Mouse (Mus musculus): ENCODE measurements around the gene Rnft1. TPM values are rescaled to one million over a fixed set of nuclear protein-coding genes. Genes with fewer than 3 reads are reported as not detected.

Gene Rnft1
- 2.4 and 9.4 TPM in 2 replicates for polyA plus RNA-seq (2012; rRNA removed; ENCODE audit: low replicate concordance)

DNA sequence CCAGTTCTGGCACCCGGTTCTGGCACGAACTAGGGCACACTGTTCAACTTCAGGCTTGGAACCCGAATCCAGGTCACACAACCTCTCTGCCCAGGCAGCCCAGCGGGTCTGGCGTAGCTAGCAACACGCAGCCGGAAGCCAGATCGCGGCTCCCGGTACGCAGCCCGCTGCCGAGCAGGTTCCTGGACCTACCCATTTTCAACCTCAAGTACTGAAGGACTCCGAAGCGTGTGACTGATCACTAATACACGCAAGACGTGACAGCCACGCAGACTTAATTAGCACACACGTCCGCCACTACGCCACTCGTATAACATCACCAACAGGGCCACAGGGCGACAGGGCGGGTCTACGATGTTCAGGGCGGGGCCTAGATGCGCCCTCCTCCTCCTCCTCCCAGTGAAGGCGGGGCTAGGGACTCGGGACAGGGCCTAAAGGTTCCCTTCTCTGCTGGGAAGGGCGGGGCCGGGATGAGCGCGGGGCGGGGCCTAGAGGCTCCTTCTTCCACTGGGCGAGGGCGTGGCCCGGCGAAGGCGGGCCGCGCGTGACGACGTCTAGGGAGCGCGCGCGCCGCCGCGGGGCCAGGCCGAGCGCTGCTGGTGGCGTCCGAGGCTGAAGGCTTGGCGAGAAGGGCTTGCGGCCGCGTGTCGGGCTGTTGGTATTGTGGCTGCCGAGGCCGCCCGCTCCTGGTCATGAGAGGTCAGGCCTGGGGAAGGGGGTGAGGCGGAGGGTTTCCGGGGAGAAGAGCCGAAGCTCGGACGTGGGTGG is at the start of gene Rnft1:
Rnft1 (plus strand) TSS at position 557 of the 768 bp plus-strand sequence.

DNA sequence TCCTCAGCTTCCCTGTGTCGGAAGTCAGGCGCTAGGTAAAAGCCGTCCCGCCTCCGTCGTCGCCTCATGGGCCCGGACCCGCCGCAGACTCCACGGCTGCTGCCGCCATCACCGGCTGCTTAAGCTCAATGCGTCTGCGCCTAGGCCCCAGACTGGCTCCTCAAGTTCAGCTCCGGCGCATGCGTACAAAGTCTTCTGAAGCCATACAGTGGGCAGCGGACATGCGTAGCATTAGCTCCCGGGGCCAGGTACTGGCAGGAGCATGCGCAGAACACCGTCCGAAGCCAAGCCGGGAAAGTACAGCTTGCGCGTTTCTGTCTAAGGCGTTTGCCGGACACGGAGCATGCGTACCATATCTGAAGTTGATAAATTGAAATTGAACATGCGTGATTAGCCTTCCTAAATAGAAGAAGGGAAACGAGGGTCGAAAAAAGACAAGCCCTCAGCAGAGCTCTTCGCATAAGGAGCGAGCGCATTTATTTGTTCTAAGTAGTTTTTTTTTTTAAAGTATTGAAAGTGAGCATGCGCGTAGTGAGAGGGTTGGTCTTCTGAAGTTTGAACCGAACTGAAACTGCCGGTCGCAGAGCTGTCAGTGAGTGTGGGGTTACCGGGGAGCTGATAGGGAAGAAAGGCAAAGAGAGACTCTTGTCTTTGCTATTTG is 60.3 kb downstream of the Rnft1 start, which contains the start of the genes Rps6kb1 and Tubd1:
Rps6kb1 (minus strand) TSS at position 167 of the 661 bp plus-strand sequence.
Tubd1 (plus strand) TSS at position 353 of the 661 bp plus-strand sequence.

Other genes starting within 250 kb of the Rnft1 start
- 4.7 and 10.2 TPM in 2 replicates for gene Ints2, start 227.1 kb upstream of the Rnft1 start, polyA plus RNA-seq (2012; rRNA removed; ENCODE audit: low replicate concordance)
- 21.1 and 47.7 TPM in 2 replicates for gene Med13, start 127.1 kb upstream of the Rnft1 start, polyA plus RNA-seq (2012; rRNA removed; ENCODE audit: low replicate concordance)
- gene Rps6kb1, start 60.1 kb downstream of the Rnft1 start, polyA plus RNA-seq (2012; rRNA removed; ENCODE audit: low replicate concordance): 5.4 and 7.5 TPM in 2 replicates
- 2.2 and 7.0 TPM in 2 replicates for gene Tubd1, start 60.3 kb downstream of the Rnft1 start, polyA plus RNA-seq (2012; rRNA removed; ENCODE audit: low replicate concordance)
- 46.6 and 133 TPM in 2 replicates for gene Vmp1, start 199.2 kb downstream of the Rnft1 start, polyA plus RNA-seq (2012; rRNA removed; ENCODE audit: low replicate concordance)
- gene Ptrh2, start 199.3 kb downstream of the Rnft1 start, polyA plus RNA-seq (2012; rRNA removed; ENCODE audit: low replicate concordance): 2.7 and 4.7 TPM in 2 replicates